Mouse (Mus musculus) heart, embryonic 15.5 days (tissue): ENCODE measurements around the gene Gipc1. TPM values are rescaled to one million over a fixed set of nuclear protein-coding genes. Genes with fewer than 3 reads are reported as not detected.

Experiments used
- ATAC-seq: fragments of 200-750 bp; cut with Nextera tagmentation; replicated peaks from 2 replicates; pipeline ENCODE4 v1.8.0; 2017; ENCODE audit warnings: low read depth, moderate TSS enrichment; ENCODE audit not compliant: insufficient number of reproducible peaks, insufficient read depth, low FRiP score
- H3K27ac ChIP-seq: fragments of 300-500 bp; sonication (generic); 2 replicates; pipeline ENCODE4 v1.5.1; 2015; ENCODE audit warnings: mild to moderate bottlenecking, inconsistent platforms
- H3K27me3 ChIP-seq: fragments of 300-500 bp; sonication (generic); 2 replicates; pipeline ENCODE4 v1.6.1; 2015; ENCODE audit warnings: inconsistent platforms
- H3K36me3 ChIP-seq: fragments of 300-500 bp; sonication (generic); 2 replicates; pipeline ENCODE4 v1.6.1; 2015; ENCODE audit warnings: mild to moderate bottlenecking, inconsistent platforms
- H3K4me1 ChIP-seq: fragments of 300-500 bp; sonication (generic); replicated peaks from 2 replicates; pipeline ENCODE4 v1.6.1; 2015; ENCODE audit warnings: inconsistent platforms
- H3K4me2 ChIP-seq: fragments of 300-500 bp; sonication (generic); 2 replicates; pipeline ENCODE4 v1.6.1; 2015; ENCODE audit warnings: inconsistent platforms, mild to moderate bottlenecking, moderate library complexity
- H3K4me3 ChIP-seq: fragments of 300-500 bp; sonication (generic); 2 replicates; pipeline ENCODE4 v1.5.1; 2015; ENCODE audit warnings: mild to moderate bottlenecking, inconsistent platforms
- H3K9ac ChIP-seq: fragments of 300-500 bp; sonication (generic); 2 replicates; pipeline ENCODE4 v1.6.1; 2015; ENCODE audit warnings: mild to moderate bottlenecking, inconsistent platforms
- H3K9me3 ChIP-seq: fragments of 300-500 bp; sonication (generic); replicated peaks from 2 replicates; pipeline ENCODE4 v1.6.1; 2016; ENCODE audit warnings: inconsistent platforms
- WGBS: fragments of 180-500 bp; shearing (Covaris S2); methylation state at CpG from one replicate; pipeline ENCODE4 v1.1.7; 2015; ENCODE audit warnings: mixed read lengths; 5-methylcytosine and 5-hydroxymethylcytosine counted together
- polyA plus RNA-seq: library from polyadenylated mRNA; unstranded; fragments of >200 nt; fragmentation: Nextera tagmentation; extraction: Ambion mirVana; gene quantifications from 2 replicates; pipeline ENCODE4 v1.2.1, GENCODE M21; 2015

Gene Gipc1
- polyA plus RNA-seq, 1 experiment from 2014 or later: 127 TPM

DNA sequence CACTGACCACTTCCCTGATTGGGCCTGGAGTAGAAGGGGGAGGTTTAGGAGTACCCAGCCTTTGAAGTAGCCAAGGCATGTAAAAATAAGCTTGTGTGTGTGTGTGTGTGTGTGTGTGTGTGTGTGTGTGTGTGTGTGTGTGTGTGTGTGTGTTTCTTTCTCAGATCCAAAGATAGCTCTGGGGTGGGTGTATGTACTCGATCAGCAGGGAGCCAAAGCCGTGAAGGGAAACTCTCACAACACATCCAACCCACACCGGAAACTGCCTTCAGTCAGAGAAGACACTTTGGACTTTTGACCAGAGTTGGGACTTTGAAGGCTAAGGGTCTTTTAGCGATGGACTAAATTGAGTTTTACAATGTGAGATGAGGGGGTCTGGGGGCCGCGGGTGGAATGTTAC is 2.8 kb upstream of the Gipc1 start:
- no peak overlapping the region for H3K9ac ChIP-seq
- H3K4me2 ChIP-seq: no peak overlapping the region
- H3K4me3 ChIP-seq: no peak overlapping the region
- no peak overlapping the region for H3K27ac ChIP-seq
- peaks cover 17% of the 10 kb centered on the region for H3K4me1 ChIP-seq
- H3K9me3 ChIP-seq: no peaks in the 10 kb centered on the region
- no peaks in the 10 kb centered on the region for H3K36me3 ChIP-seq
- 91% methylated on average over 6 of the region's 6 CpGs for WGBS
- 0 out of 2 replicates have a peak, but pooled peaks cover 4% of the 10 kb centered on the region for H3K27me3 ChIP-seq
- ATAC-seq: no peak

DNA sequence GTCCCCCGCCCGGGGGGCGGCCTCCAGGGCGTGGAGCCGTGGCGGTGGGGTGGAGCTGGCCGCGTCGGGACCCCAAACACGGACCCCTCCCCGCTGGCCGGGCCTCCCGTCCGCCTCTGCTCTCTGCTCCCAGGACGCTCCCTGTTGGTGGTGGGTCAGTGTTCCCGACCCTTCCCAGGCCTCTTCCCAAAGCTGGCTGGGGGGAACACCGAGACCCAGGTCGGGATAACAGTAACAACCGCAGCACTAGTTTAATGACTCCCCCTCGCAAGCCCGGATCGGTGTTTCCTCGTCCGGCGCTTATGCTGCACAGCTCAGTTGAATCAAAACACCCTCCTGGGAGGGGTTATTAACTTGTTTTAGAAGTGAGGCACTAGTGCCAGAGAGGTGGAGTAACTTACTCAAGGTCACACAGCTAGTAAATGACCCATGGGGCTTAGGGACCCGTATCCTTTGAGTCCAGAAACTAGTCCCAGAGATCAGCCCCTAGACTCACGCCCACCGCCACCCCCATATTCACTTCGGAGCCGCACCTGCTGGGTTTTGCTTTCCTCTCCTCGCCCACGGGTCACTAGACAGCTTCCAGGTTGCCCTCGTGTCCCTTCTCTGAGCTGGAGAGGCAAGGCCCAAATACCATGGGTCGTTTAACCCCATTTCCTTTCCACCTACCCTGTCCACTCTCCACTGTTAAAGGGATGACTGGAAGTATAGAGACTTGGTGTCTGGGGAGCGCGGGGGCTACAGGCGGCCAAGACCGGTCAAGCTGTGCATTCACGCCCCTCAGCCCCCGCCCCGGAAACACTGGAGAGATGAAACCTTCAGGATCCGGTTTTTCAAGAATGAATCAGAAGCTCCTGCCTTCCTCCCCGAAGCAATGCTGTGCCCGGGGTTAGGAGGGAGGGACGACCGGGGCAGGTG is 526 bp downstream of the Gipc1 start:
- ATAC-seq: peak; percentile 32; the same call in 1 of the 2 replicates
- 1% methylated on average over 46 of the region's 46 CpGs for WGBS

DNA sequence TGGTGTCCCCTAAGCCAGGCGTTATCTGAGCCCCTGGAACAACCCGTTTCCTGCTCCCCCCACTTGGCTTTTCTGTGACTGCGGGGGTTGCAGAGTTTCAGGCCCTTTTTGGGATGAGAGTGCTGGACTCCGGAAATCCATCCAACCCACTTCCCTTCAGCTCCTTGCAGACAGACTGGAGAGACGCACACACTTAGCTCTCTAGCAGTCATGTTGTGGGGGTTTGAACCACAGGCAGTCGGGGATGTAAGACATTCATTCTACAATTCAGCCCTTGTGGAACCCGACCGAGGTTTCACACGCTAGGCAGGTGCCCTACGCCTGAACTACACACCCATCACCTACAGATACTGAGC is 1.2 kb downstream of the Gipc1 start:
- H3K4me3 ChIP-seq: peak overlapping the region; percentile 74
- no peaks in the 10 kb centered on the region for H3K27me3 ChIP-seq
- H3K4me2 ChIP-seq: peak overlapping the region; percentile 92
- 0 out of 2 replicates have a peak, but pooled peaks cover 5% of the 10 kb centered on the region for H3K36me3 ChIP-seq
- ATAC-seq: no peak
- 38% methylated on average over 10 of the region's 10 CpGs for WGBS
- H3K4me1 ChIP-seq: peaks cover 21% of the 10 kb centered on the region
- peak overlapping the region; percentile 83 for H3K9ac ChIP-seq
- H3K27ac ChIP-seq: peak overlapping the region; percentile 77
- H3K9me3 ChIP-seq: no peaks in the 10 kb centered on the region

More for the DNA sequence above, 526 bp downstream of the Gipc1 start:
- H3K4me3 ChIP-seq: peak overlapping the region; percentile 74
- H3K36me3 ChIP-seq: 0 out of 2 replicates have a peak, but pooled peaks cover 5% of the 10 kb centered on the region
- peaks cover 21% of the 10 kb centered on the region for H3K4me1 ChIP-seq
- H3K4me2 ChIP-seq: peak overlapping the region; percentile 92
- no peaks in the 10 kb centered on the region for H3K9me3 ChIP-seq
- peak overlapping the region; percentile 83 for H3K9ac ChIP-seq
- peak overlapping the region; percentile 77 for H3K27ac ChIP-seq
- H3K27me3 ChIP-seq: no peaks in the 10 kb centered on the region

DNA sequence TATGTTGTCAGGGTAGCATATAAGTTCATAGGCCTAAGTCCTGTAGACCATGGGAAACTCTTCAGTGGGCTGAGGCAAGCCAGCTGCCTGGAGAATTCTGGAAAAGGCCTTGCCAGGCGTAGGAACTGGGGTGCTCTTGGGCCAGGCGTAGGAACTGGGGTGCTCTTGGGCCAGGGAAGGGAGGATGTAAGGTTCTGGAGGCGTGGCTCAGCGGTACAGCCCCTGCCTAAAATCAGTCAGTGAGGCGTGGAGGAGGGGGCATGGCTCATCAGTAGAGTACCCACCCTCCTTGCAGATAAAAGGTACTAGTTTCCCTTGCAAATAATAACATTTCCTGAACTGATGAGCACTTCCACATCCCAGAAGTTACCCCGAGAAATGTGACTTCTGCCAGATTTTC is 2.2 kb downstream of the Gipc1 start:
- WGBS: 87% methylated on average over 6 of the region's 6 CpGs
- no peak overlapping the region for H3K27ac ChIP-seq
- no peak overlapping the region for H3K9ac ChIP-seq
- H3K36me3 ChIP-seq: 0 out of 2 replicates have a peak, but pooled peaks cover 5% of the 10 kb centered on the region
- H3K4me2 ChIP-seq: no peak overlapping the region
- peaks cover 21% of the 10 kb centered on the region for H3K4me1 ChIP-seq
- H3K4me3 ChIP-seq: no peak overlapping the region
- H3K9me3 ChIP-seq: no peaks in the 10 kb centered on the region
- no peak for ATAC-seq
- H3K27me3 ChIP-seq: no peaks in the 10 kb centered on the region

DNA sequence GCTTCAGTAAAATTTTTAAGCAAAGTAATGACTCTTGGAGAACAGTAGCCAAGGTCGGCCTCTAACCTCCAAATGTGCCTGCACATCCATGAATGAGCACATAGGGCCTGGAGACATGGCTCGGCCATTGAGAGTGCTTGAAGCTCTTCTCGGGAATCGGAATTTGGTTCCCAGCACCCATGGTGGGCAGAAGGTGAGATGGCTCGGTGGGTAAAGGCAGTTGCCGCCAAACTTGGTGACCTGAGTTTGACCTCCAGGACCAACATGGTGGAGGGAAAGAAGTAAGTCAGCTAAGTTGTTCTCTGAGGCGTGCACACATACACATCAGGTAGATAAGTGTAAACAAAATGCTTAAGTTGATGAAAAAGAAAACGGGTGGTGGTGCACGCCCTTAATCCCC is 3.6 kb downstream of the Gipc1 start:
- Histone ChIP-seq H3K9me3 (no peaks in the 10 kb centered on the region), H3K4me3 (no peak overlapping the region), H3K4me2 (no peak overlapping the region), H3K9ac (no peak overlapping the region), H3K27ac (no peak overlapping the region), H3K27me3 (no peaks in the 10 kb centered on the region), H3K4me1 (peaks cover 34% of the 10 kb centered on the region), H3K36me3 (0 out of 2 replicates have a peak, but pooled peaks cover 5% of the 10 kb centered on the region)
- 88% methylated on average over 9 of the region's 9 CpGs for WGBS
- no peak for ATAC-seq

DNA sequence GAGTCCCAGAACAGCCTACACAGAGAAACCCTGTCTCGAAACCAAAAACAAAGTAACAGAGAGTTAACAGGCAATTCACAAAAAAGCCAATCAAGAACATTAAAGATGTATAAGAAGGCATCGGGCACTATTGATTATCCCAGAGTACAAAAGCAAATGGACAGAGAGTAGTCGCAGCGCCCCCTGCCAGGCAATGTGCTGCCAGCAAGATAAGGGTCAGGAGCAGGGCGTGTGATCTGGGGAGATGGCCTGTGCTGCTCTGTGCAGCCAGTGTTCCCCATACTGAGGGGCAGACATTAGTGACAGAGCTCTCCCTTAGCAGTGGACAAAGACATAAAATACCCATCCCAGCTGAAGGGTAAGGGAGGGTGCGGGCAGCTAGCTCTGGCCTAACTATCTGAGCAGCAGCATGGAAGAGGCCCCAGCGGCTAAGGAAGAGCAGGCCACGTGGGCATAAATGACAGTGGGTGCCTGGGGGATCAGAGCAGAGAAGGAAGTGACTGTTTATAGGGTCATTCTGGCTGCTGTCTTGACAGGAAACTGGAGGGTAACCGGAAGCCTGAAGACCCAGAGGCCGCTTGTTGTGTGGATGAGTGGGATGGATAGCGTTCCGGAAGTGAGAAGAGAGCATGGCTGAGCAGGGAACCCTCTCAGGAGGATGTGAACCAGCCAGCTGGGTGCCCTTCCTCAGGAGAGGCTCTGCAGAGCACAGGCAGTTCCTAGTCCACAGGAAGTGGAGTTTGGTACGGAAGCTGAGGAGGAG is 4.2 kb downstream of the Gipc1 start:
- WGBS: 74% methylated on average over 13 of the region's 13 CpGs
- Histone ChIP-seq H3K9ac (no peak overlapping the region), H3K27me3 (no peaks in the 10 kb centered on the region), H3K36me3 (0 out of 2 replicates have a peak, but pooled peaks cover 5% of the 10 kb centered on the region), H3K4me1 (peaks cover 40% of the 10 kb centered on the region), H3K4me3 (no peak overlapping the region), H3K27ac (peak overlapping the region; percentile 28), H3K4me2 (no peak overlapping the region), H3K9me3 (no peaks in the 10 kb centered on the region)
- ATAC-seq: no peak

DNA sequence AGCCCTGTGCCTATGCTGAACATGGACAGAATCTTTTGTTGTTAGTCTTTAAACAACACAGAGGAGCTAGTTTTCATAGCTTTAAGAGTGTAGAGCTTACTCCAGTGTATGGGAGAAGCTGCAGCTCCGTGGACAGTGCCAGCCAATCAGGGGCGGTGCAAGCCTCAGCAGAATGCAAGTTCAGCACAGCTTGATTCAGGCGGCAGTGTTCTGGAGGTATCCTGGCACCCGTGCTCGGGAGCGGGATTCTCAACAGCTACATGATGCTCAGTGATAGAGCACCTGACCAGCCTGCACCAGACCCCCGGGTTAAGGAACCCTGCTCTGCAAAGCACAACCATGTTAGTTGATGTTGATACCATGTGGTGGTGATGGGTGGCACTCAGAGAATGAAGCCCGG is 8.1 kb downstream of the Gipc1 start:
- Histone ChIP-seq H3K4me3 (peak overlapping the region; percentile 32), H3K27me3 (no peaks in the 10 kb centered on the region), H3K4me2 (peak overlapping the region; percentile 57), H3K36me3 (0 out of 2 replicates have a peak, but pooled peaks cover 5% of the 10 kb centered on the region), H3K9me3 (no peaks in the 10 kb centered on the region), H3K9ac (0 out of 2 replicates have a peak overlapping the region, but pooled peaks have one; percentile 50), H3K27ac (peak overlapping the region; percentile 38; the same call in 1 of the 2 replicates), H3K4me1 (peaks cover 42% of the 10 kb centered on the region)
- no peak for ATAC-seq
- 18% methylated on average over 8 of the region's 8 CpGs for WGBS

DNA sequence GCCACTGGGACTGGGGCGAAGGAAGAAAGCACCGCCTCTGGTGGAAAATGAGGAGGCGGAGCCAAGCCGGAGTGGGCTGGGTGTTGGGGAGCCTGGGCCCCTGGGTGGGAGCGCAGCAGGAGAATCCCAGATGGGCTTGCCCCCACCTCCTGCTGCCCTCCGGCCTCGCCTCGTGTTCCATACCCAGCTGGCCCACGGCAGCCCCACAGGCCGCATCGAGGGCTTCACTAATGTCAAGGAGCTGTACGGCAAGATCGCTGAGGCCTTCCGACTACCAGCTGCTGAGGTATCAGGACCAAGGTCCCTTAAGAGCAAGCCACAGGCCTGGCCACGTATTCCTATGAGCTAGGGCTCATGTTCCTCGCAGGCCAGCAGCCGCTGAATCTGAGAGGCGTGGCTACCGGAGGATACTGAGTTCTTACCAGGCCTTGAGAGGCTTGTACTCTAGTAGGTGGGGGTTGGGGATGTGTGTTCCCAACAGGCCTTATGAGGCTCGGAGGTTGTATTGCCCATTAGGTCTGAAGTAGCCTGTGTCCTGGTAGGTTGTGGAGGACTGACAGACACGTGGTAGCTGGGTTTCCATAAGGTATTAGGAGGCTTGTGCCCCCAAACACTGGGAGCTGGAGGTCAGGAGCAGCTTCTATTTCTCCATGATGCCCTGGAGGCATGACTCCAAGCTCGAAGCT is 8.7 kb downstream of the Gipc1 start:
- Histone ChIP-seq H3K9me3 (no peaks in the 10 kb centered on the region), H3K36me3 (0 out of 2 replicates have a peak, but pooled peaks cover 5% of the 10 kb centered on the region), H3K9ac (peak overlapping the region; percentile 50), H3K4me1 (peaks cover 44% of the 10 kb centered on the region), H3K27ac (peak overlapping the region; percentile 38; the same call in 1 of the 2 replicates), H3K4me2 (peak overlapping the region; percentile 57), H3K27me3 (no peaks in the 10 kb centered on the region), H3K4me3 (peak overlapping the region; percentile 32)
- 17% methylated on average over 22 of the region's 22 CpGs for WGBS
- 0 out of 2 replicates have a peak, but pooled peaks have one; percentile 1 for ATAC-seq

DNA sequence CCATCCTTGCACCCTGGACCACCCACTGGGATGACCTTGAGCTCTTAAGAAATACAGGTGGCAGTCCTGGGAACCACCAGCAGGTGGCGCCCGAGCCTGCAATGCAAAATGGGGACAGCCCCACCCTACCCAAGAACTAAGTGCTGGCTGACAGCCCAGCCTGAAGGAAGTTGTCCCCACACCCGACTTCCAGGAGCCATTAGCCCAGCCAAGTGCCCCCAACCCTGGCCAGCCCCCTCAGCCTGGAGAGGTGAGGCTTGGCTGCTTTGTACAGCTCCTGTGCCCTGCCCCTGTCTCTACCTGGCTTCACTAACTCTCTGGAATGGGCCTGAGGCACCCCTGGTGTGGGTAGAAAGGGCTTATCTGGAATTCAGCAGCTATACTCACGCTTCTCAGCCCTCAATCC is 9.9 kb downstream of the Gipc1 start:
- Histone ChIP-seq H3K9me3 (no peaks in the 10 kb centered on the region), H3K4me3 (no peak overlapping the region), H3K36me3 (0 out of 2 replicates have a peak, but pooled peaks cover 5% of the 10 kb centered on the region), H3K4me1 (peaks cover 57% of the 10 kb centered on the region), H3K4me2 (no peak overlapping the region), H3K9ac (peak overlapping the region; percentile 32; the same call in 1 of the 2 replicates), H3K27ac (peak overlapping the region; percentile 65), H3K27me3 (no peaks in the 10 kb centered on the region)
- WGBS: 5% methylated on average over 4 of the region's 4 CpGs
- peak; percentile 30 for ATAC-seq

DNA sequence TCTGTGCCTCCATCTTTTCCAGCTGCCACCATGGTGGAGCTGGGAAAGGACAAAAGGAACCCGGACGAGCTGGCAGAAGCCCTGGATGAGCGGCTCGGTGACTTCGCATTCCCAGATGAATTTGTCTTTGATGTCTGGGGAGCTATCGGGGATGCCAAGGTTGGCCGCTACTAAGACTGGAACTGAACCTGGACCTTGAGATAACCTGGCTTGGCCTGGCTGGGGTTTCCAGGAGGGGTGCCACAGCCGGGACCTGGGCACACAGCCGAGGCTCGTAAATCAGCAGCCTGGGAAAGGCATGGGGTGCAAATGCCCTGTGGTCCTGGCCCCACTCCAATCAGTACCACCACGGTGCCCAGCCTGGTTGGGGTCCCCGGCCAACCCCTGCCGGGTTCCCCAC is 11.6 kb downstream of the Gipc1 start:
- H3K27me3 ChIP-seq: peaks cover 8% of the 10 kb centered on the region
- H3K36me3 ChIP-seq: 0 out of 2 replicates have a peak, but pooled peaks cover under 1% of the 10 kb centered on the region
- no peaks in the 10 kb centered on the region for H3K9me3 ChIP-seq
- H3K4me1 ChIP-seq: peaks cover 70% of the 10 kb centered on the region
- 85% methylated on average over 13 of the region's 13 CpGs for WGBS
- no peak overlapping the region for H3K9ac ChIP-seq
- H3K4me2 ChIP-seq: no peak overlapping the region
- H3K27ac ChIP-seq: no peak overlapping the region
- no peak overlapping the region for H3K4me3 ChIP-seq
- no peak for ATAC-seq
